Mouse (Mus musculus): ENCODE results near the gene Begain.

DNA sequence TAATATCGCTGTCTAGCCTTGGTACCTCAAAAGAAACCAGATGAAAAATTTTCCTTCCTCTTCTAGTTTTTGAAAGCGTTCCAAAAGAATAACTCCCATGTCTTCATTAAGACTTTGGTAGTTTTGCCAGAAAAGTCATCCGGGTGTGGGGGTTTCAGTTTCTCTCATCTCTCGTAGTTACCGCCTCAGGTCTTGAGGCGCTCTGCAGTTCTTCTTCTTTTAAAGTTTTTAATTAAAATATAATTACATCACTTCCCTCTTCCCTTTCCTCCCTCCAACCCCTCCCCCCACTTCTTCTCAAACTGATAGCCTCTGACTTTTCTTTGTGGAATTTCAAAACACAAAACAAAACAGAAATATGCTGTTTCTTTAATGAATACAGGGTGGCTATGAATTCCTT, 6.1 kb upstream of the Begain start:
- no peak for TF ChIP-seq POLR2A (IDR thresholded peaks at IDR 0.05; ENCODE audit: low read depth, low read length)
- no peak for TF ChIP-seq CTCF (IDR thresholded peaks at IDR 0.05; ENCODE audit: borderline replicate concordance, insufficient read depth, low read length)
